Mouse (Mus musculus): ENCODE measurements around the gene Ddx59. TPM values are rescaled to one million over a fixed set of nuclear protein-coding genes. Genes with fewer than 3 reads are reported as not detected.

The Ddx59 gene
- polyA plus RNA-seq, 1 experiment from 2014 or later = 19.1 TPM

DNA sequence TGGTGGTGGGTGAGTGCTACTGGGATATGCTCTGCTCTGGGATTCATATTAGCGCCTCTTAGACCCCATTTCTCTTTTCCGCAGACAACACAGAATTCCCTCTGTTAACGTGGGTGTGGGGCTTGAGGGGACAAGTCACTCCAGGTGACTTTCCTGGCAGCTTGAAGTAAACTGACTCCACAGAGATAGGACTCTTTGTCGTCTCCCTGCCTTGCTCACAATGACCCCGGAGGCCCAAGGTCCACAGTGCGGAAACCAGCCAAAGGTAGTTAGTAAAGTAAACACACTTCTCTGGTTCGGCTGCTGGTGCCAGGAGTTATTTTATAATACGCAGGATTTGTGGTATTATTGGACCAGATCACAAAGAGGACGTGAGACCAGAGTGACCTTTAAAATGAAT is 27.7 kb downstream of the Ddx59 start:
- Histone ChIP-seq H3K9me3 (ENCODE audit: control insufficient read depth, low read length) (no peaks in the 10 kb centered on the region), H3K9ac (ENCODE audit: low read depth, low read length) (no peak overlapping the region), H3K4me2 (replicated peaks; ENCODE audit: low read depth, low read length) (no peak overlapping the region), H3K4me3 (ENCODE audit: low read length) (no peak overlapping the region), H3K4me1 (ENCODE audit: control insufficient read depth, insufficient read depth, low read length) (no peaks in the 10 kb centered on the region), H3K27me3 (ENCODE audit: control insufficient read depth, insufficient read depth, low read length) (no peaks in the 10 kb centered on the region), H3K27ac (ENCODE audit: low read depth, low read length) (no peak overlapping the region), H3K36me3 (ENCODE audit: control insufficient read depth, insufficient read depth, low read length) (0 out of 2 replicates have a peak, but pooled peaks cover 2% of the 10 kb centered on the region)
- WGBS = 54% methylated on average over 9 of the region's 9 CpGs
- ATAC-seq (ENCODE audit: low FRiP score, low TSS enrichment) = no peak

DNA sequence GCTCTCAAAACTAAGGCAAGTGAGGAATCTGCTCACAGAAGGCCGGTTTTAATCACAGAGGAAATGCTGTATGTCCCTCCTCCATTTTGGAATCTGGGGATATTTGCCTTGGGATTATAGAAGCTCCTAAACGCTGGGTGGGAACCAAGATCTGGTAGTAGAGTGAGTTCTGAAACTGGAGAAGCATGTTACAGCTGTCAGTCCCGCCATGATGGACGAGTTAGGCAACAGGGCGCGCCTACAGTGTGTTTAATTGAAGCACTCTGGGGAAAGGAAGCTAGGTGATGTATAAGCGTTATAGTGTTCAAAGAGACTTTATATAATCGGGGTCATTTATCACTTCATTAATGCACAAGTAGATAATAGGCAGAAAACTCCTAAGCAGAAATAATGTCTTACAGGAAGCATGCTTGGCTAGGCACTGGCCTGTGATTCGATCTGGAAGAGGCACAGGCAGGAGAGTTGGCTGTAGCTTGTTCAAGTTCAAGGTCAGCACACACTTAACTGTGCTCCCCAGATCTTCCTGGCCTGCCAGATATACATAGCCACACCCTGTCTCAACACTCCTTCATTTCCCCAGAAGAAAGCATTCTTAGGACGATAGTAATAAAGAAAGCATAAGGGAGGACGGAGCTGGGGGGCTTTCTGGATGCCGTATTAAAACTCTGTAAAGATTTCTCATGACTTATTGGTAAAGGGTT is 29.6 kb downstream of the Ddx59 start:
- H3K4me2 ChIP-seq (replicated peaks; ENCODE audit: low read depth, low read length) = no peak overlapping the region
- no peak overlapping the region for H3K27ac ChIP-seq (ENCODE audit: low read depth, low read length)
- H3K4me1 ChIP-seq (ENCODE audit: control insufficient read depth, insufficient read depth, low read length) = no peaks in the 10 kb centered on the region
- no peak overlapping the region for H3K9ac ChIP-seq (ENCODE audit: low read depth, low read length)
- no peak overlapping the region for H3K4me3 ChIP-seq (ENCODE audit: low read length)
- WGBS = 64% methylated on average over 12 of the region's 12 CpGs
- 0 out of 2 replicates have a peak, but pooled peaks cover 1% of the 10 kb centered on the region for H3K36me3 ChIP-seq (ENCODE audit: control insufficient read depth, insufficient read depth, low read length)
- no peaks in the 10 kb centered on the region for H3K9me3 ChIP-seq (ENCODE audit: control insufficient read depth, low read length)
- no peaks in the 10 kb centered on the region for H3K27me3 ChIP-seq (ENCODE audit: control insufficient read depth, insufficient read depth, low read length)
- 0 out of 2 replicates have a peak, but pooled peaks have one; percentile 59 for ATAC-seq (ENCODE audit: low FRiP score, low TSS enrichment)

DNA sequence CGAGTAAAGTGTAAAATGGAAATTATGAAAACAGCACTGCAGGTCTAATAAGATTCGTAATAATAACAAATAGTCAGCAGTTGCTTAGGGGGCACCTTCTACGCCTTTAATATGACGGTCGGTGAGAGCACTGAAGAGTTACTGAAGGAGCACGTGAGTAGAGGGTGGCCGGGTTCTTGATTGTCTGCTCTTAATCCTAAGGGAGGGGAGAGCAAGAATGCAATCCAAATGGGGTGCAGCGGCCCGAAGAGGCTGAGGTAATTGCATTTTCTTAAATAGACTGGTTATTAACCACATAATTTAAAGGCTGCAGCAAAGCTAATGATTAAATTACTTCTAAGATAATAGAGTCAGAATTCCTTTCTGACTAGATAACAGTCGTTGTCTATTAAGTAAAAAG is 31.9 kb downstream of the Ddx59 start:
- peak; percentile 43; the same call in 1 of the 2 replicates for ATAC-seq (ENCODE audit: low FRiP score, low TSS enrichment)
- H3K4me2 ChIP-seq (replicated peaks; ENCODE audit: low read depth, low read length) = no peak overlapping the region
- no peaks in the 10 kb centered on the region for H3K4me1 ChIP-seq (ENCODE audit: control insufficient read depth, insufficient read depth, low read length)
- no peaks in the 10 kb centered on the region for H3K27me3 ChIP-seq (ENCODE audit: control insufficient read depth, insufficient read depth, low read length)
- H3K9ac ChIP-seq (ENCODE audit: low read depth, low read length) = no peak overlapping the region
- WGBS = 57% methylated on average over 10 of the region's 10 CpGs
- H3K9me3 ChIP-seq (ENCODE audit: control insufficient read depth, low read length) = no peaks in the 10 kb centered on the region
- no peaks in the 10 kb centered on the region for H3K36me3 ChIP-seq (ENCODE audit: control insufficient read depth, insufficient read depth, low read length)
- no peak overlapping the region for H3K4me3 ChIP-seq (ENCODE audit: low read length)
- H3K27ac ChIP-seq (ENCODE audit: low read depth, low read length) = no peak overlapping the region

DNA sequence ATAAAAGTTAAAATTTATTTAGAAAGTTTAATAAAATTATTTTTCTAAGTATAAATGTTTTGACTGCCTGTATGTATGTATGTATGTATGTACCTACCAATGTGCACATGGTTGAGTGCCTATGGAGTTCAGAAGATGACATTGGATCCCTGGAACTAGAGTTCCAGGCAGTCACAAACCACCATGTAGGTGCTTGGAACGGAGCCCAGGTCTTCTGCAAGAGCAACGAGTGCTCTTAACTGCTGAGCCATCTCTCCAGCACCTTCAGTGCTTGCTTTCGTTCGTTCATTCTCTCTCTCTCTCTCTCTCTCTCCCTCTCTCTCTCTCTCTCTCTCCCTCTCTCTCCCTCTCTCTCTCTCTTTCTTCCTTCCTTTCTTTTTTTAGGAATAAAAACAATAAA is 32.3 kb downstream of the Ddx59 start:
- H3K27me3 ChIP-seq (ENCODE audit: control insufficient read depth, insufficient read depth, low read length) = no peaks in the 10 kb centered on the region
- H3K9me3 ChIP-seq (ENCODE audit: control insufficient read depth, low read length) = no peaks in the 10 kb centered on the region
- H3K4me2 ChIP-seq (replicated peaks; ENCODE audit: low read depth, low read length) = no peak overlapping the region
- no peak overlapping the region for H3K4me3 ChIP-seq (ENCODE audit: low read length)
- no peak overlapping the region for H3K9ac ChIP-seq (ENCODE audit: low read depth, low read length)
- H3K27ac ChIP-seq (ENCODE audit: low read depth, low read length) = no peak overlapping the region
- no peaks in the 10 kb centered on the region for H3K4me1 ChIP-seq (ENCODE audit: control insufficient read depth, insufficient read depth, low read length)
- 55% methylated on average over 4 of the region's 4 CpGs for WGBS
- ATAC-seq (ENCODE audit: low FRiP score, low TSS enrichment) = peak; percentile 50; the same call in 1 of the 2 replicates
- no peaks in the 10 kb centered on the region for H3K36me3 ChIP-seq (ENCODE audit: control insufficient read depth, insufficient read depth, low read length)

DNA sequence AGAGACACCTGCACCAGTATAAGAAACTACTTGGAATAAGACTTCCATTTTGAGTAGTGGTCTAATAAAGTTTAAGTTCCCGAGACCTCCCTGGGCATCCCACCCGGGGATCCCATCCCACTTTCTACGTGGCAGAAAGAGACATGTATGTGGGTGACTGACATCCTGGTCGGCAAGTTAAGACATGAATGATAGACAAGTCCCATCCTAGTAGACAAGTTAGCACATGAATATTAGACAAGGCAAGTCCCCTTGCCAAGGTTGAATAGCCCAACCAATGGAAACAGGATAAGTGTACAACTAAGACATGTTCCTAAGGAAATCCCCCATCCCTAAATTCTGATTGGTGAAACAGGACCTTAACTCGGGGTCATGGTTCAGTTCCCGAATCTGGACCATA is 34.5 kb downstream of the Ddx59 start:
- H3K27ac ChIP-seq (ENCODE audit: low read depth, low read length) = no peak overlapping the region
- 87% methylated on average over 6 of the region's 6 CpGs for WGBS
- no peak for ATAC-seq (ENCODE audit: low FRiP score, low TSS enrichment)

DNA sequence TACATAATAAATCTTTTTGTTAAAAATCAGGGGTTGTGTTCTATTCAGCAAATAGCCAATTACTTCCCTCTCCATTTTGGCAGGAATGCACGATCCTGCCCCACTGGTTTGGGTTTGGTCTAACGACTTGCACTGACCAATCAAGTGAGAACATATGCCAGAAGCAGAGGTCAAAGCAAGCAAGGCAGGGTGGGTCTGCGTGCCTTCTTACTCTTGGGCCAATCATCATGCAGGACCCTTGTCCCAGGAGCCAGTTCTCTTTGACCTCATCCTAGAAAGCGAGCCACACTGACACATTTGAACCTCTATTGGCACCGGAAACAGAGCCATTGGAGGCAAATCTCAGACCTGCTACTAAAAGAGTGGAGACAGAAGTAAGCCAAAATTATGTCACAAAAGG is 35.1 kb downstream of the Ddx59 start:
- WGBS = 74% methylated on average over 5 of the region's 5 CpGs
- Histone ChIP-seq H3K36me3 (ENCODE audit: control insufficient read depth, insufficient read depth, low read length) (no peaks in the 10 kb centered on the region), H3K4me3 (ENCODE audit: low read length) (no peak overlapping the region), H3K4me2 (replicated peaks; ENCODE audit: low read depth, low read length) (no peak overlapping the region), H3K27me3 (ENCODE audit: control insufficient read depth, insufficient read depth, low read length) (no peaks in the 10 kb centered on the region), H3K27ac (ENCODE audit: low read depth, low read length) (no peak overlapping the region), H3K4me1 (ENCODE audit: control insufficient read depth, insufficient read depth, low read length) (no peaks in the 10 kb centered on the region), H3K9ac (ENCODE audit: low read depth, low read length) (no peak overlapping the region), H3K9me3 (ENCODE audit: control insufficient read depth, low read length) (no peaks in the 10 kb centered on the region)
- ATAC-seq (ENCODE audit: low FRiP score, low TSS enrichment) = no peak

More for the DNA sequence above, 34.5 kb downstream of the Ddx59 start:
- Histone ChIP-seq H3K36me3 (ENCODE audit: control insufficient read depth, insufficient read depth, low read length) (no peaks in the 10 kb centered on the region), H3K4me1 (ENCODE audit: control insufficient read depth, insufficient read depth, low read length) (no peaks in the 10 kb centered on the region), H3K9me3 (ENCODE audit: control insufficient read depth, low read length) (no peaks in the 10 kb centered on the region), H3K4me2 (replicated peaks; ENCODE audit: low read depth, low read length) (no peak overlapping the region), H3K4me3 (ENCODE audit: low read length) (no peak overlapping the region), H3K9ac (ENCODE audit: low read depth, low read length) (no peak overlapping the region), H3K27me3 (ENCODE audit: control insufficient read depth, insufficient read depth, low read length) (no peaks in the 10 kb centered on the region)

DNA sequence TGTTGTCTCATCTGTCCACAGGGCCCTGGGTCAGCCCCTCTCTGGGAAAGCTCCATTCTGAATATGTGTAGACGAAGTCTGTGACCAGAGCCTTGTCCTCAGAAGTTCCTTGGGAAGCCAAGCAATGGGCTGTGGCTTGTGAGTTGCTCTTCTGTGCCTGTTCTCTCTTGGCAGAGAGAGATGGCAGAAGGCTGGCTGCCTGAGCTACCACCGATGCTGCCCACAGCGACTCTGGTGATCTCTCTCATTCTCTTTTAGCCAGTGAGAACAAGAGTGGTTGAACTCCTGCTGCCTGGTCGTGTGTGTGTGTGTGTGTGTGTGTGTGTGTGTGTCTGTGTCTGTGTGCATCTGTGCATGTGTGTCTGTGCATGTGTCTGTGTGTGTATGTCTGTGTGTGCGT is 37.4 kb downstream of the Ddx59 start:
- 81% methylated on average over 5 of the region's 5 CpGs for WGBS
- Histone ChIP-seq H3K4me1 (ENCODE audit: control insufficient read depth, insufficient read depth, low read length) (no peaks in the 10 kb centered on the region), H3K4me2 (replicated peaks; ENCODE audit: low read depth, low read length) (no peak overlapping the region), H3K27ac (ENCODE audit: low read depth, low read length) (no peak overlapping the region), H3K4me3 (ENCODE audit: low read length) (no peak overlapping the region), H3K9ac (ENCODE audit: low read depth, low read length) (no peak overlapping the region), H3K27me3 (ENCODE audit: control insufficient read depth, insufficient read depth, low read length) (no peaks in the 10 kb centered on the region), H3K36me3 (ENCODE audit: control insufficient read depth, insufficient read depth, low read length) (no peaks in the 10 kb centered on the region), H3K9me3 (ENCODE audit: control insufficient read depth, low read length) (no peaks in the 10 kb centered on the region)
- ATAC-seq (ENCODE audit: low FRiP score, low TSS enrichment) = no peak

DNA sequence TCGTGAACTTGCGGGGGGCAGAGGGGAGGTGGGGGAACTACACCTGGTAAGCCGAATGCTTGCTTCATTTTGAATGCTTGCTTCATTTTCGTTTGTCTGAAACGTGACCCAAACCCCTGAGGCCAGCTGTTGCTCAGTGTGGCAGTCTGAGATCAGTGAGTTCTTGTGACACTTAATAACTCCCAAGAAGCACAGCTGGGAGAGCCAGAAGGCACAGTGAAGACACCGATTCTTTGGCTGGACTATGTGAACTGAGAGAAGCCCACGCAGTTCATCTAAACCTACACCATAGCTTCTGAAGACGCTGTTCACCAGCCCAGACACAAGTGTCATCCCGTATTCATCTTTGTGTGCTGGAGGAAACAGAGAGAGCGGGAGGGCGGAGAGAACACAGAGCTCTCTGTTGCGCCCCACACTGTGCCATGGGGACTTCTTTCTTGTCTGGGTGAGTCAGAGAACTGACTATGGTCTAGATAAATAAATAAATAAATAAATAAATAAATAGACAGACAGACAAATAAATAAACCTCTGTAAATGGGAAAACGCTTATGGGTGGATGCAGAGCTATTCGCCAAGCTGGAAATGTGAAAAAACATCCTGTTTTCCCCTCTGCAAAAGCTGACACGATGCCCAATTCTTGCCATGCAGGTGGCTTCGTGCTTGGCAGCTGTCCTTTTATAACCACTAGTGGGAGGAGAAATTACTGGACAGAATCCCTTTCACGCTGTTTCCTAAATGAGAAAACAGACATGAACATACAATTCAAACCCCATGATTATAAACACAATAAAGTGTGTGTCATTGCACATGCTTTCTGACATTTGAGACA is 40.9 kb downstream of the Ddx59 start:
- Histone ChIP-seq H3K4me1 (ENCODE audit: control insufficient read depth, insufficient read depth, low read length) (no peaks in the 10 kb centered on the region), H3K27me3 (ENCODE audit: control insufficient read depth, insufficient read depth, low read length) (no peaks in the 10 kb centered on the region), H3K4me2 (replicated peaks; ENCODE audit: low read depth, low read length) (no peak overlapping the region), H3K9ac (ENCODE audit: low read depth, low read length) (0 out of 2 replicates have a peak overlapping the region, but pooled peaks have one; percentile 2), H3K36me3 (ENCODE audit: control insufficient read depth, insufficient read depth, low read length) (no peaks in the 10 kb centered on the region), H3K27ac (ENCODE audit: low read depth, low read length) (no peak overlapping the region), H3K9me3 (ENCODE audit: control insufficient read depth, low read length) (no peaks in the 10 kb centered on the region), H3K4me3 (ENCODE audit: low read length) (no peak overlapping the region)
- WGBS = 78% methylated on average over 17 of the region's 17 CpGs
- ATAC-seq (ENCODE audit: low FRiP score, low TSS enrichment) = no peak

DNA sequence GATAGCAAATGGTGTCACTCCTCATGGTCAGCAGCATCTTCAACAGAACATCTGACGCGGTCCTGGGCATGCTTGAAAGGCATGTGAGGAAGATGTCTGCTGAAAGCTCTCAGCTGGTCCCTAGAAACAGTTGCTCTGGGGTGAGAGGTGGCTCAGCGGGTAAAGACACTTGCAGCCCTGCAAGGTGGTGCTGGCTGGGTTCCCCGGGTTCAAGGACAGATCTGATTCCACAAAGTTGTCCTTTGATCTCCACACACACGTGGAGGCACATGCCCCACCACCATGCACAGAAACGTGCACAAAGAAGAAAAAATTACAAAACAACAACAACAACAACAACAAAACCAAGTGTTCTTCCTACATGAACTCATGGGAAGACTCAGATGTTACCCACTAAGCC is 41.7 kb downstream of the Ddx59 start:
- 80% methylated on average over 6 of the region's 6 CpGs for WGBS
- Histone ChIP-seq H3K4me2 (replicated peaks; ENCODE audit: low read depth, low read length) (no peak overlapping the region), H3K27me3 (ENCODE audit: control insufficient read depth, insufficient read depth, low read length) (no peaks in the 10 kb centered on the region), H3K36me3 (ENCODE audit: control insufficient read depth, insufficient read depth, low read length) (no peaks in the 10 kb centered on the region), H3K9ac (ENCODE audit: low read depth, low read length) (no peak overlapping the region), H3K4me3 (ENCODE audit: low read length) (no peak overlapping the region), H3K9me3 (ENCODE audit: control insufficient read depth, low read length) (no peaks in the 10 kb centered on the region), H3K27ac (ENCODE audit: low read depth, low read length) (no peak overlapping the region), H3K4me1 (ENCODE audit: control insufficient read depth, insufficient read depth, low read length) (no peaks in the 10 kb centered on the region)
- ATAC-seq (ENCODE audit: low FRiP score, low TSS enrichment) = no peak
